Mouse (Mus musculus): ENCODE data around the gene Rpp25. TPM values are rescaled to one million over a fixed set of nuclear protein-coding genes. Genes with fewer than 3 reads are reported as not detected.

Rpp25 gene
- polyA plus RNA-seq (2017; shearing (Covaris generic)): under 1 TPM in 1 of 2 experiments, not detected in 1; 0.60 TPM

DNA sequence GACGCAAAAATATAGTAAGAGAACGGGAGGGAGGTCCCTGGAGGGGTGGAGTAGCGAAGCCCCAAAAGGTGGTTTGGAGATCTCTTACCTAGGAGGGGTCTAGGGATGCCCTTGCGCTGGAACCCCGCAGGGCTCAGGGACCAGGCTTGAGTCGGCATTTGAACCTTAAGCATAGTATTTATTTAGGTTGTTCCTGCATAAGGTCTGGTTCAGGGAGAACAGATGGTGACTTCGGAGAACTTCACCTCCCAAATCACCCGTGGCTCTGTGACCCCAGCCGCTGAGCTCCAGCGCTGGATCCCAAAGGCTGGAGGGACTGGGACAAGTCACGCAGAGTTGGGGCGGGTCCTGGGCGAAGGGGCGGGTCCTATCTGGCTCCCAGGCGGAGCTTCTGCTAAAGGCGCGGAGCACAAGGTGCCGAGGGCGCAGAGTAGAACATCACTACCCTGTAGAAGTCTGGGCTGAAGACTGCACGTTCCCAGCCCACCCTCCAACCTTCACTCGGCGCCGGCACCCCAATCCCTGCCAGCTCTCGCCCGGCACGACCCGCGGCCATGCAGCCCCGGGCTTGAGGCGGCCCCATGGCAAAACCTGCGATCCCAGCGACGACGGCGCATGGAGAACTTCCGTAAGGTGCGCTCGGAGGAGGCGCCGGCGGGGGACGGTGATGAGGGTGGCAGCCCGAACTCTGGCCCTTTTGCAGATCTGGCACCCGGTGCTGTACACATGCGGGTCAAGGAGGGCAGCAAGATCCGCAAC, at the start of gene Rpp25:
Gene Rpp25 (plus strand): TSS at position 405 of the 759 bp plus-strand sequence.

DNA sequence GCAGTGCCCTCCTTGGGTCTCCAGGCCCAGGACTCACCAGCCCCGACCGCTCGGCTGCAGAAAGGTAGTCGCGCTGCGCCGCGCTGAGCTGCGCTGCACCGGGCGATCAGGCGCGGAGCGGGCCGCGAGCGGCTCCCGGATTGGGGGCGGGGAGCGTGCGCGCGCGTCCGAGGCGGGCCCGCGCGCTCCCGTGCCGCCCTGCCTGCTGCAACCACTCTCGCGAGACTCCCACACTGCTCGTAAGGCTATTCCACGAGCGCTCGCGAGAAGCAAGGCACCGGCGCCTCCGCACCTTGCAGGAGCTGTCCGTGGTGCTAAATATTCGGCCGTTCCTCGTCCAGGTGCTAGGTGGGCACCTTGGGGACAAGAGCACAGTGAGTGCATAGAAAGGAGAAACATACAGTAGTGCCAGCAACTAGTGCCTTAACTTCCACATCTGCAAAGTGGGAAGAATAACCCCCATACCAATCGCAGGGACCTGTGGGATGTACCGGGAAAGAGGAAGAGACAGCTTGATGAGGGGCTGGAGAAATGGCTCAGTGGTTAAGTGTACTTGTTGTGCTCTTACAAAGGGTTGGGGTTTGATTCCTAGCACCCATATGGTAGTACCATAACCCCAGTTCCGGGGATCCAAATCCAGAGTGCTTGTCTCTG, 35.8 kb upstream of the Rpp25 start, which contains the start of gene Scamp5:
Gene Scamp5 (minus strand): TSS at position 165 of the 654 bp plus-strand sequence.

DNA sequence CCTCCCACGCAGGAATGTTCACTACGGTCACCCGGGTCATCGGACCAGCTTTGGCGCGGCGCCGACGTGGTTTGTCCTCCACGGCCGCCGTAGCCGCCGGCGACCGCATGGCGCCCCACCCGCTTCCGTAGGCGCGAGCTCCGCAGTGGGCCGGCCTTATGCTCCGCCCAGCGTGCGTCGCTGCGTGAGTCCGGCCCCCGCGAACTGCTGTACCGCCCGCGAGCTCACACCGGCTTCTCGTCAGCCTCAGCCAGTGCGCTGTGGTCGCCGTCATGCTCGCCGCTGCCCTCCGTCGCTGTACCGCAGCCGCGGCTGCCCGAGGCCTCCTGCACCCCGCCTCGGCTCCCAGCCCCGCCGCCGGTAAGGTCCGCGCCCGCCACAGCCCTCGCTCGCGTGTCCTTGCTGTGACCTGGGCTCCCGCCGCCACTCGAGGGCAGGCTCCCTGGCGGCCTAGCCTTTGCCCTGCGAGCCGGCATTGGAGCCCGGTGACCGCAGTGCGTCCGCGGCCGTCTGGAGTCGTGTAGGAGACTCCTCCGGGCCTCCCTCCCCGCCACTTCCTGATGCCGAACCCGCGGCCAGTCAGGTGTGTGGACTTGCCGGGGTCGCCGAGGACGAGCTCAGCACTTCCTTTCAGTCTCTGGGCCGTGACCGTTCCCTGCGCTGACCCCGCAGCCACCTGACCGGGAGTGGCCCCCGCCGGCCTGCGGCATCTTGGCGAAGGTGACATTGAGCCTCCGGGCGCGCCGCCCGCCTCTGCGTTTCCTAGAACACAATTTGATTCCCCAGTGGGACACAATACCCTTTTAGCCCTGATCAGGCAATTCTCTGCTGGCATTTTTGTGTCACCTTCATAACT, 17.5 kb downstream of the Rpp25 start, which contains the start of gene Cox5a:
Gene Cox5a (plus strand): TSS at position 219 of the 856 bp plus-strand sequence.

DNA sequence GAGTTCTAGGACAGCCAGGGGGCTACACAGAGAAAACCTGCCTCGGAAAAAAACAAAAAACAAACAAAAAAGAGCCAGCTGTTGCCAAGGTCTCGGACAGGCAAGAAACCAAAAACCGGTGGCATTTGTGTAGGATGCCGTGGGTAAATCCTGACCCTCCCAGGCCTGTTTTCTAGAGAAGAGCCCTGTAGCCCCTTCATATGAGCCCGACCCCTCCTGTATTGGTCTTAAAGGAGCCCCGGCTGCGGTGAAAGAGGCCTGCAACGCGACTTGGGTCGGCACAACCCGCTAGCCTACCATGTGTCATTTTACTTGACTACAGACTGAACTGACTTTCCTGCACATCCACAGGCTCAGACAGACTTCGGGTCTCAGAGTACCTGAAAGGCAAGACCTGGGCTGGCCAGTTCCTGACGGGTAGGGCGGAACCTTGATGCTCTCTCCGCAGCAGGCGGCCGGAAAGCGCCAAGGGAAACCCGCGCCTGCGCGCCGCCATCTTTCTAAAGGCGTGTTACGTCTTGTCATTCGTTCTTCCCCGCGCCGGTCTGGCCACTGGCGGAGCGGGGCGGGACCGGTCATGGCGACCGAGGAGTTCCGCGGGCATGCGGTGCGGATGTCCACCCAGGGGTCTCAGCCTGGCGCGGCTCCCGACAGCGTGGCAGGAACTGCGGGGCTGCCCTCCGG, 33.4 kb downstream of the Rpp25 start, which contains the start of gene Fam219b:
Gene Fam219b (plus strand): TSS at position 485 of the 684 bp plus-strand sequence.

DNA sequence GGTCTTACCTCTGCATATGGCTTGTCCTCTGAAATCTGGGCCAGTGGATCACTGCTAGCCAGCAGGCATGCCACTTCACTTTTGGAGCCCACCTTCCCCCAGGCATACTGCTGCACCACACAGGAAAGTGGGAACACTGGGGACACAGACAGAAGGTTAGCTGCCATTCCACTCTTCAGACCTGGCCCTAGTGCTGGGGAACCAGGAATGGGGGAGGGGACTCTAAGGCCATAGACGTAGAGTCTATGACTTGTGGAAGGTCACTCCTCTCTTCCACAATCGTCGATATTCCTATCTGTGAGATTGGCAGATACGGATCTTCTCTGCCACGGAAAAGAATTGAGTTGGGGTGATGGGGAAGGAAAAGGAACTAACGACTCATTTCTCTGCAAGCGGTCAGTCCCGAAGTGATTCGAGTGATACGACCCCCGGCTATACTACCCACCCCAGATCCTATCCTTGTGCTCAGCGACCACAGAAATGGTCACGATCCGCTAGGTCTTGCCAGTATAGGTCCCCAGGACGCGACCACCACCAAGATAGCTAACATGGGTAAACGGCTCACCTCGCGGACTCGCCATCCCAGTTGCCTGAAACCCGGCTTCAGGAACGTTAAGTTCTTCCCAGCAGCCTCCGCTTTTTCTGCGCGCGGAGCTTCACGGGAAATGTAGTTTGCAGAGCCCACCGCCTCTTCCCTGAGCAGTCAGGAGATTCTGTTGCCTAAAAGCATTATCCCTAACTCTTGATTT, 48.5 kb downstream of the Rpp25 start, which contains the start of gene Mpi:
Gene Mpi (minus strand): TSS at position 625 of the 749 bp plus-strand sequence.

Other genes with a start within 250 kb of the Rpp25 start
- 10 to 100 TPM; 16.2 to 66.7 TPM for gene 1700017B05Rik, start 241.4 kb upstream of the Rpp25 start, polyA plus RNA-seq (2017; shearing (Covaris generic))
- gene Ppcdc, start 63.9 kb upstream of the Rpp25 start, polyA plus RNA-seq (2017; shearing (Covaris generic)): 100 to 1,000 TPM in 1 of 2 experiments, 10 to 100 TPM in 1; 94.1 to 119 TPM
- gene Scamp5, start 36.0 kb upstream of the Rpp25 start, polyA plus RNA-seq (2017; shearing (Covaris generic)): under 1 TPM; 0.33 to 0.98 TPM
- gene Cox5a, start 17.2 kb downstream of the Rpp25 start, polyA plus RNA-seq (2017; shearing (Covaris generic)): 100 to 1,000 TPM; 396 to 442 TPM
- gene Fam219b, start 33.5 kb downstream of the Rpp25 start, polyA plus RNA-seq (2017; shearing (Covaris generic)): 10 to 100 TPM; 12.0 to 14.5 TPM
- 10 to 100 TPM; 14.9 to 24.7 TPM for gene Mpi, start 48.7 kb downstream of the Rpp25 start, polyA plus RNA-seq (2017; shearing (Covaris generic))
- gene Scamp2, start 56.9 kb downstream of the Rpp25 start, polyA plus RNA-seq (2017; shearing (Covaris generic)): 100 to 1,000 TPM; 104 to 111 TPM
- 10 to 100 TPM; 72.8 to 93.8 TPM for gene Ulk3, start 85.4 kb downstream of the Rpp25 start, polyA plus RNA-seq (2017; shearing (Covaris generic))
- not detected for gene Cplx3, start 102.3 kb downstream of the Rpp25 start, polyA plus RNA-seq (2017; shearing (Covaris generic))
- under 1 TPM; 0.18 to 0.60 TPM for gene Lman1l, start 116.7 kb downstream of the Rpp25 start, polyA plus RNA-seq (2017; shearing (Covaris generic))
- gene Csk, start 149.6 kb downstream of the Rpp25 start, polyA plus RNA-seq (2017; shearing (Covaris generic)): 100 to 1,000 TPM; 170 to 201 TPM
- gene Cyp1a2, start 179.7 kb downstream of the Rpp25 start, polyA plus RNA-seq (2017; shearing (Covaris generic)): under 1 TPM in 1 of 2 experiments, not detected in 1; 0.12 TPM
- under 1 TPM in 1 of 2 experiments, not detected in 1; 0.32 TPM for gene Cyp1a1, start 183.9 kb downstream of the Rpp25 start, polyA plus RNA-seq (2017; shearing (Covaris generic))
- 10 to 100 TPM; 29.6 to 35.3 TPM for gene Edc3, start 204.5 kb downstream of the Rpp25 start, polyA plus RNA-seq (2017; shearing (Covaris generic))

Data from activated CD4-positive, CD25-positive, alpha-beta regulatory T cell (primary cell).